Mouse (Mus musculus) layer of hippocampus, postnatal 25 days (tissue): Measurements from ENCODE around the gene Timp3. TPM values are rescaled to one million over a fixed set of nuclear protein-coding genes. Genes with fewer than 3 reads are reported as not detected.

Experiments used
- DNase-seq, 2 experiments: peaks; one replicate each; pipeline ENCODE4 v3.0.0; 2022; ENCODE audit warnings: mixed read lengths in 2 of 2, low spot score in 1 of 2; ENCODE audit errors: extremely low spot score in 1 of 2
- total RNA-seq, 2 experiments: library from RNA; stranded (reverse); gene quantifications; 2 replicates each; pipeline ENCODE4 v1.2.3; 2021

The Timp3 gene
- total RNA-seq, result 10 to 100 TPM; 50.1 to 55.1 TPM

DNA sequence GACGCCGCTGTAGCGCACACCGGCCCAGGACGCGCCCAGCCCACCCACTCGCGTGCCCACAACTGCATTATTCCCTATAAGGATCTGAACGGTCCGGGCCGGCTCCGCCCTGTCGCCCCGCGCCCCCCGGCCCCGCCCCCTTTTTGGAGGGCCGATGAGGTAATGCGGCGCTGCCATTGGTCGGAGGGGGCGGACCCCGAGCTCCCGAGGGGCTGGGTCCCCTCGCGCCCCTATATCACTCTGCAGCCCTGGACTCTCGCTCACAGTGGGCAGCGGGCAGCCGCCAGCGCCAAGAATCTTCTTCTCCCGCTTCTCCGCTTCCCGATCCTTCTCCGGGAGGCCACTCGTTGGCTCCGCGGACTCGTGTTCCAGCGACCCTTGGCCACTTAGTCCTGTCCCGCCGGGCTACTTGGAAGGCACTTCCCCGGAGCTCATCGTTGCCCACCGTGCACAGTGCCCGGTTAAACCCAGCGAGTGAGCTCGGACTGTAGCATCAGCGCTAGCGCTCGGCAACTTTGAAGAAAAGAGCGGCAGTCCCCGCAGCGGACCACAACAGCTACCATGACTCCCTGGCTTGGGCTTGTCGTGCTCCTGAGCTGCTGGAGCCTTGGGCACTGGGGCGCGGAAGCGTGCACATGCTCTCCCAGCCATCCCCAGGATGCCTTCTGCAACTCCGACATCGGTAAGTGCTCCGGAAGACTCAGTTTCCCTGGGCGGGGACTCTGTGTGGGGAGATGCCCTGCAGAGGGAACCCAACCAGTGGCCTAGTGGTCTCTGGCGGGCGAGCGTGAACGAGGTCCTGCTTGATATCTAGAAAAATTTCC, at the start of gene Timp3:
TSS of gene Timp3 (plus strand) at position 80 of the 824 bp plus-strand sequence.
- peak; percentile 40 to 56 for DNase-seq

DNA sequence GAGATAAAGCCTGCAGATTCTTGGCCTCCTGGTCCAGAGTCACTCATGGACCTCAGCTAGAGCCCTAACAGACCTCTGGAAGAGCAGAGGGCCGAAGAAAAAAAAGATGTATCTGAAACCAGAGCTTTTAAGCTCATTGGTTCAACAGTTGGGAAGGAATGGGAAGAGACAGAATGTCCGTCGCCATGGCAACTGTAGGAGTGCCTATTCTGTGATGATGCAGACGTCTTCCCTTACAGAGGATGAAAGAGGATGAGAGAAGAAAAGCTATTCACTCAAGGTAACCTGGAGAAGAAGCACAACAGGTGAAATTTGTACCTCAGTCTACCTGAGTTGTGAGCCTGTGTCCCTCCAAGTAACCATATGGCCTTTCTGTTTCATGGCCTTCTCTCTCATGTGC, 44.0 kb upstream of the Timp3 start:
- DNase-seq, result peak in 1 of 2 experiments; percentile 23

DNA sequence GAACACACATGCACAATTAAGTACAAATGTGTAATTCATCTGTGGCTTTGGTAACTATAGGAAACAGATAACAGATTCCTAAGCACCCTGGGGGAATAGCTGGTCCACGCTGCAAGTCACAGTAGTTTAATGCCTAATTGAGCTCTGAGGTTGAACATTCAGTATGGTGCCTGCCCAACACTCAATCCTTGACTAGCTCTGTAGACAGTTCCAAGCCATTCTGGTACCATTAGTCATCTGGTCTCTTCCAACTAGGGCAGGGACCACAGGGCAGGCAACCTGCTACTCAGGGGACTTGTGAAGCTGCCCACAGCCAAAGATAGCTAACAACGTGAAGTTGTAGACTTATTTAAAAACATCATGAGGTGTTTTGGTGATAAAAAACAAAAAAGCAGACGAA, 43.1 kb upstream of the Timp3 start:
- no peak for DNase-seq

DNA sequence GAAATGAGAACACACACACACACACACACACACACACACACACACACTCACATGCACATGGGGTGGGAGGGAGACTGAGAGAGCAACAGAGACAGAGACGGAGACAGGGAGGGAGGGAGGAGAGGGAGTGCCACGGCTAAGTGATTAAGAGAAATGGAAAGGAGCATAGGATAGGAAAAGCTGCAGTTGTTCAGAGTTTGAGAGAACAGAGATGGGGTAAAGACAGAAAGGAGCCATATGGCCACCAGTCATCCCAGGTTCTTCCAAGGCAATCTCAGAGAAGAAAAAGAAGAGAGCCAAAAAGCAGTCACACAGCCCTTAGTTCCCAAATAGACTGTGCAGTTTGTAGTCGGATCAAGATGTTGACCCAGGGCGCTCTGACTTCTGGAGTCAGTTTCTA, 42.1 kb upstream of the Timp3 start:
- no peak for DNase-seq

DNA sequence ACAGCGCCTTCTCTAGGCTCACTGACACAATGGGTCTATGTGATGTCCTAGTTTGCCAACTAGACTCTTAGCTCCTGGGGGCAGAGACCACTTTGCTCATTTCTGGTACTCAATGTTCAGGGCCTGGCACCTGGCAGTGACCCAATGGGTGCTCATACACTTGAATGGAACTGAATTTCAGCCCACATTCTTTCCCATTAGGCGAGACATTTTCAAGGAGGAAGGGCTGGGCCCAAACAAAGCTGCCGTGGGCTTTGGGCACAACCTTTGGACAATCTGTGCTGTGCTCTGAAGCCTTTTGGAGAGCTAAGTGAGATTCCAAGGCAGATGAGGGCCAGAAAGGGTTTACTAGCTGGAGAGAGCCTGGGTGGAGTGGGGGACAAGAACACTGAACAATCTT, 41.2 kb upstream of the Timp3 start:
- DNase-seq, result no peak

DNA sequence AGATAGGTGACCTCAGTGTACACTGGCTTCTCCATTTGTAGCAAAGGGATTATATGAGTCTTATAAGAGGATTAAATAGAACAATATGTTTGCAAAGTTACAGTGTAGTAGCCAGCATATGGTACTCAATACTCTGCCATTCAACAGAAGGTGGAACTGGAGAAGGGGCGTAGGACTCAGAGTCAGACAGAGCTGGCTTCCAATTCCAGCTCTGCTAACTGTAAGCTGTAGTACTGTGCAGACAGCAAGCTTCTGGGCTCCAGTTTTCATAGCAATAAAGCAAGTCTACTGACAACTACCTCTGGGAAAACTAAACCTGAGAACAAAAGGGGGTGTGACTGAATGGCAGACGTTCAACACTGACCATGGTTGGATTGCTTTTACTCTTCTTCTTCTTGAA, 38.4 kb upstream of the Timp3 start:
- no peak for DNase-seq

DNA sequence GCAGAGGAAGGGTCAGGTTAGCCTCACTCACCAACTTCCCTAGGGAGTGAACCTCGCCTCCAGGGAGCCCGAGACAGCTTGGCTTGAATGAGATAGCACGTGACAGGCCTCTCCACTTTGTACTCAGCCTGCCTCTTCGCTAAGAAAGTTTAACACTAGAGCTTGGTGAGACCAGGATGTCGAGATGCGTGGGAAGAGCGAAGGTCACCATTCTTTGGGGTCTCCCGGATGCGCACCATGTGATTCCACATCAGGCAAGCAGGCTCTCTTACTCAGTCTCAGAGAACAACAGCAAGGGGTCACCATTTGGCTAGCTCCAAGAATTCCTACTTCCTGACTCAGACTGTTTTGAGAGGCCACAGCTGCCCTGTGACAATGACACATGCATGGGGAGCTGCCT, 35.6 kb upstream of the Timp3 start:
- no peak for DNase-seq

DNA sequence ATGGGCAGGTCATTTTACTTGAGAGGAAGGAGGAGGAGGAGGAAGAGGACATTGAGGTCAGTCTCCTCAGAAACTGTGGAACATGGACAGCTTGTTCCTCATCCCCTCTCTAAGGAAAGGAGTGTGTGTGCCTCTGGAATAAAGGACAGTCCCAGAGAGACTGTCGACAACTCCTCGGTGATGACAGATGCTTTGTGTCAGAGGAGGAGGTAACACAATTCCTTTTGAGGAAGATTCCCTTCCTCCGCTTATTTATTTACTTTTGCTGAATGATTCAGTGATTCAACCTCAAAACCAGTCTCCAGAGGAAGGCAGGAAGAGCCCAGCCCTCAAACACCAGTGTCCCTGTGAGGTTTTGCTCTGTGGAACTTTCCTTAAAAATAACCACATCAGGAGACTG, 29.9 kb upstream of the Timp3 start:
- no peak for DNase-seq

DNA sequence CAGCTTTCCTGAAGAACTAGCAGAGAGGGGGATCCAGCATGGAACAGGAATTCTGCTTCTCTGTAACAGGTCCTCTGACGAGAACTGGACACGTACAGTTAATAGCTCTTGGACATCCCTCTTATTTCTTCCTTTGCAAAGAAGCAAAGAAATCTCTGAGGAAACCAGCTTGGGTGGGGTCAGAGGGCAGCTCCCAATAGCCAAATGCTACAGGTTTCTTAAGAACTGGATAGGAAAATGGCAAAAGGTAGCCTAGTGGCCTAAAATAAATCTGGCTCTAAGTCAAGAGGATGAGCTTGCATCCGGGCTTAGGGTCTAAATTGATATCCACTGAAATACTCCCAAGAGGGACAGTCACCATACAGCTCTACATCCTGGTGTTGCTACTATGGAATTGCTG, 27.3 kb upstream of the Timp3 start:
- DNase-seq, result no peak

DNA sequence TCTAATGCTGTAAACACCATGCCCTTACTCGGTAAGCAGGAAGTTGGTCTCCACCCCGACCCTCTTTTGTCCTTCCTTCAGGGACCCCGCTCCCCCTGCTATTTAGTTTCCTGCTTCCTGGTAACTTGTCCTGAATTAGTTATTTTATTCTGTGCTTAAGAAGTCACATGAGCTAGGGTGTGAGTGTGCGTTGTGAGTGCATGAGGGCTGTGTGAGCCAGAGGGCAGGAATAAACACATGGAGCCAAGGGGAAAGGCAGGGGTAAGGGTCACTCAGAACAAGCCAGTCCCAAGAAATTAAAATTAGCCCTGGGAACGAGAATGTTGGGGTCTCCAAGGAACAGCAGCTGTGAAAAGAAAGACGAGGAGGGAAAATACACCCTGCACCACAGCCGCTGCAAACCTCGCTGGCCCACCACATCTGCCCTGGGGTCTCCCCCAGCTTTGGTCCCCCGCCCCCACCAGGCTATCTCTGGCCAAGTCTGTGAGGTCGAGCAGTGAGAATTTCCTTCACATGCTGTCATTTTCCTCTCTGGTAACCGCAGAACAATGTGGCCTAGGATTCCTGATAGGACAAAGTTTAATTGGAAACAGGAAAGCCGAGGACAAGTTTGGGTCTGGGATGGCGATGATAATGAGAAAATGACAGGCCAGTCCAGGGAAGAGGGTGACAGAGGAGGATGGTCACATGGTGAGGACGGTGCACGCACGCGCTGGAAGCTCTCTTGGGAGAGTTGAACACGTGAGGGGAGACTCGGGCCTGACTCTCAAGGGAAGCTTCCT, 26.6 kb upstream of the Timp3 start:
- DNase-seq, result no peak

DNA sequence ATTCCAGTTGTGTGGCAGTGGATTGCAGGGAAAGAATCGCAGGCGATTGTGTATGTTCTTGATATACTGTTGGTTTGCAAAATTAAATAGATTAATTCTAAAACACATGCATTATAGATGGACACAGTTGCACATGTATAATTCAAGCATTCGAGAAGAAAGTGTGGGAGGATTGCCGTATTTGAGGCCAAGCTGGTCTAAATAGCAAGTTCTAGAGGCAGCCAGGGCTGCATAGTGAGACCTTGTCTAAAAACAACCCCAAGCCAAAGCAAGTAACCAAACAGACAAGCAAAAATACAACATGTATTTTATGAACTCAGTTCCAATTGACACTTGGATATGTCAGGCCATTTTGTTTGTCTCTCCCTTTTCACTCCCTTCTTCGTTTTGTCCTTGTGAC, 24.6 kb upstream of the Timp3 start:
- DNase-seq, result no peak

DNA sequence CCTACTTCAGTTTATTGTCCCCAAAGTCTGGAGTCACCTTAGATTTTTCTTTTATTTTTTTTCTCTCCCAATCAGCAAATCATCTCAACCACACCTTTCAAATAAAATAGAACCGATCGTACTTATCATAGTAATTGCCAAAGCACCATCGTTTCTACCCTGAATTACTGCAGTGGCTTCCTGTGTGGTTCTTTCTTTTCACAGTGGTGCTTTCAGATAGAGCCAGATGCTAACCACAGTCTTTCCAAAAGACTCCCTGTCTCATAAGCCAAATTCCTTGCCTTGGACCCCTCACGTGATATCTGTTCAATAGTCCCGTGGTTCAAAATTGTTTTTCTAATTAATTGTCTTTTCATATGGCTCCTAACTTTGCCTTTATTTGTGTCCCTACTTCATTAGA, 22.8 kb upstream of the Timp3 start:
- no peak for DNase-seq

DNA sequence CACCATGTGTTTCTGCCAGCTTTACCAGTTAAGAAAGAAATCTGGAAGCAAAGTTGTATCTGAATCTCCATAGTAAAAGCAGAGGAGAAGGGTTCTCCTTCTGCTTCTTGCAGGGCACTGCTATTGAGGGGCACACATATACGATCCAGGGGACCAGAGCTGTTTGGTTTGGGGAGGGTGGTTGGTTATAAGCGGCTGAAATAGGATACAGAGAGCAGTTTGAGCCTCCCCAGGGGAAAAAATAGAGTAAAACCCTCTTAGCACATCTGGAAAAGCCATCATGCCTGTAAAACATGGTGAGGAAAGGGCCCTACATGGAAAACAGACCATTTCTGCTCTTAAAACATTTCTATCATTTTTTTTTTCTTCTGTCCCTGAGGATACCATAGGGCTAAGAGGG, 21.7 kb upstream of the Timp3 start:
- DNase-seq, result no peak

DNA sequence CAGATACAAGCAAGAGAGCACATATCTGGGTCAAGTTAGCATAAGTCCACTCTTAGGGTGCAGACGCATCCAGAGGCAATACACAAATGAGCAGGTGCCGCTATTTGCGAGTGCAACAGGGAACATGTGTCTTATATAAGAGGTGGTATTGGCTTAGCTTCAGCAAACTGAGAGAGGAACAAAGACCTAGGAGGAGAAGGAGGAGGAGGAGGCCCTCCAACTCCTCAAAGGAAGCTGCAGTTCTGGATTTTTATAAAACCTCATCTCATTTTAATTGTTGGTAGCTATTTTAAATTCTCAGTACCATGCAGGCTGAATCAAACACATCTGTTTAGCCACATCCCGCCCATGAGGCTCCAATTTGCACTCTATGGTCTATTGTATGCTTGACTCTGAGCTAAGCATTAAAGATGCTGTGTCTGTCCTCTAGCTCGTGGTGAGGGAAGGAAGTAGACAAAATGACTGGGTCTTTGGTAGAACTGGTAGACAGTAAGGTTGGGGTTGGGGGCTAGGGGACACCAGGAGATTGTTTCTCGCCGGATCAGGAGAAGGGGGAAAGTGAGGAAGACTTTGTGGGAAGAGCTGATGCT, 20.5 kb upstream of the Timp3 start:
- DNase-seq, result no peak

DNA sequence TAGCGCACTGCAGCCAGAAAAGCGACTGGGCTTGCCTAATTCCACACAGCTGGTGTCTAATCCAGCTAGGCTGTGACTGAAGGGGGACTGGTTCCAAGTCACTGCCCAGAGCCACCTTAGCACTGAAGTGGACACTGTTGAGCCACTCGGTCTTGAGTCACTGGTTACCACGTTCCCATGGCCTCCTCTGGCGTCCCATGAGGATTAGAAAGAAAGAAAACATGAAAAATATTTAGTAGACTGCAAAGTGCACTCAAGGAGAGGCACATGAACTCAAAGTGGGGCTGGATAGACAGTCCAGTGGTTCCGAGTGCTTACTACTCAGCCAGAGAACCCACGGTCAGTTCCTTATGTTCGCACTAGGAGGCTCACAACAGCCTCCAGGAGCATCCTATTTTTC, 18.9 kb upstream of the Timp3 start:
- DNase-seq, result no peak

DNA sequence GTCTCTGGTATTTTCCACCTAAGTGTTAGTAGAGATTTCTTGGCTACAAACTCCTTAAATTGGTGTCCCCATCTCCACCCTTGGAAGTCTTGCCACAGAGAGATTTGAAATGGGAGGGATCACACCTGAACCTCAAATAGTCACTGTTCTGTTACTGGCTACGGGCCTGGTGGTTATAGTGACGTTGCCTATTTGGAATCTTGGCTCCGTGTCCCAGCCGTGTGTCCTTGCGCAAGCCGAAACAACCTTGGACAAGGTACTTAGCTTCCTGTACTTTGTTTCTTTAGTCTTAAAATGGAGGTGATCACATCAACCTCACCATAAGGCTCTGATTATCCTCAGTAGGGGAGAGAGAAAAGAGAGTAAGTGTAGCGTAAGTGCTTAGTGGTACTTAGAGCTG, 13.7 kb upstream of the Timp3 start:
- no peak for DNase-seq

DNA sequence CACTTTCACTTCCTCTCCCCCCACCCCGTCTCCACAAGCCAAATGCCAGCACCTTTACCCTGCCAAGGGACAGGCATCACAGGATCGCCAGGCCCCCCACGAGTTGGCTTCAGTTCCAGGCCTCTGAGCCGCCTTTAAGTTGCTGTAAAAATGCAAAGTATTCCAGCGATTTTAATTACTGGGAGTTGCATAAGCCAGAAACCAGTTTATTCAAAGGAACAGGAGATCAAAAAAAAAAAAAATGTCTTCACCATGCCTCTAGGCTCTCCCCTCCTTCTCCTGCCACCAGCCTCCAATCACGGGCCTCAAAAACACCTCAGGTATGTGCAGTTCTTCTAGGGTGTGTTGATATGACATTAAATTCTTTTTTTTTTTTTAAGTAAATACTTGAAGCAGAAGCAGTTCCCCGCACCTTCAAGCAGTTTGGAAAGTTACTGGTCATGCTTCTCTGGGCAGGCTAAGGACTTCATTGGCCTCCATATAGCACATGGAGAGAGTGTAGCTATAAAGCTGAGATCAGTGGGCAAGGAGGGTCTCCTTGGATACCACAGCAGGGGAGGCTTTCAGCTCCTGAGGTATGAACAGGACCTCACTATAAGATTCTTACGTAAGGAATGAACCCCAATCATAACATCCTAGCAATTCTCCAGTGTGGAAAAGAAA, 9.9 kb upstream of the Timp3 start:
- no peak for DNase-seq

DNA sequence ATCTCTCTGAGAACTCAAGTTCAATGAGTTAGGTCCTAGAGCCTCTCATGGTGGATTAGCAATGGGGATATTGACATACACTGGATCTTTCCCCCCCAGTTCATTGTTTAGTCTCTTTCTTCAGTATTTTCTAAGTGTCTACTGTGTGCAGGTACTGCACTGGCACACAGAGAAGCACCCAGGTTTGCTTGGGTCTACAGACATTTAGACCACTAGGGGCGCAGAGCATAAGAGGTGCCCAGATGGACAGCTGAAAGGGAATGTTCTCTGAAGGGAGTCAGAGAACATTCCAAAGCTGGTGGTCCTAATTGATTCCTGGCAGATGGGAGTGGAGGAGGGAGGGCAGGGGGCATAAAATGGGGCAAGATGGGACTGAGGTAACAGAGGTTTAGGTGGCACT, 6.3 kb upstream of the Timp3 start:
- DNase-seq, result no peak

DNA sequence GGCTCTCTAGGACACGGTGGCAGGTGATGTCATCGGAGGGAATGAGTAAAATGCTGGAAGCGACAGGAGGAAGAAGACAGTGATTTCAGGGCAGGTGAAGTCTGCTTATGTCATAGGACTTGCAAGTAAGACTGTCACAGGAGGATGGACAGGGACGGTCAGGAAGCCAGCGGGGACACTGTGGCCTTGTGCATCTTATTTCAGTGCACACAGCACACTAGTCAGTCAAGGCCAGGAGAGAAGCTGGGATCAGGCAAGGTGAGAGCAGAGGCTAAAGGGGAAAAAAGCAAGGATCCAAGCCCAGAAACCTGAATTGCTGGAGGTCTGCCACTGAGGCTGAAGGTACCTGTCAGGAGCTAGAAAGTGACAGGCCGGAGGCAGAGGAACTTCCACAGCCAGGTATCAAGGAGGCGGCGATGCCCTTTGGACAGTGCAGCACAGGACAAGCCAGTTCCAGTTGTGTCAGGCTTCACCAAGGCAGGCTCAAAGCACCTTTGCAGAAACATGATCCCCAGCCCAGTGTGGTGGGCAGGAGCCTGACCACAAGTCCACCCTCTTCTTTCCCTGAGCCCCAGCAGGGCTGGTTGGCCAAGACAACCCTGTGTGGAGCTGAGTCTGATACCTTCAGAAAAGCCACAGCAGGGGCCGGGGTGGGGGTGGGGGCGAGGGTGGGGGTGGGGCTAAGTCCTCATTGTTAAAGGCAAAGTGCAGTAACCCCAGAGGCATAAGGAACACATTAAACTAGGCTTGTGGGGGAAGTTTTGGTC, 5.4 kb upstream of the Timp3 start:
- DNase-seq, result no peak

DNA sequence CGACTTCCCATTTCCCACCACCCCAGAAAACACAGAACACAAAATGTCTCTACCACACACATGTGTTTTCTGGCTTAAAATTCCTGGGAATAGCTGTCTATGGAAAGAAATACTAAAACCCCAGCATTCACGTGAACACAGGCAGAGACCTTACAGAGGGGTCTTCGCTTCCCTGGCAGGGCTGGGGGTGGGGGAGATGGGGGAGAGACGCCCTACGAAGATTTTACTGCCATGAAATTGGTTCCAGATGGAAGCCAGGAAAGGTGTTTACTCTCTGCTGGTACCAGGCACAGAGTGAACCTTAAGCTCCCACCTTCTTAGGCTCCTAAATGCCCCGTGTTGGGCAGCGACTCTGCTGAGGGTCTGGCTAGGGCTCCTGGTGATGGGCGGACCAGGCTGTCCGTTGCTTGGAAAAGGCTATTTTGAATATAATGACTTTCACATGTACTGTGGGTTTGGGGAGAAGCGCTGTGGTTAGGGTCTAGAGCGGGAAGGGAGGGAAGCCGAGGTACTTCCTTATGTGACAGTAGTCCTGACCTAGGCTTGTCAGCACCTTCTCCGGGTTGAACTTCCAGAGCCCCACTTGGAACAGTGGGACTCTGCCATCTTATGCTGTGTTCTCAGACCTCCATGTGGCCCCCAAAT, 4.6 kb upstream of the Timp3 start:
- no peak for DNase-seq
